Comparison of ENCODE assay signal across 11 mouse cellular contexts in genomic region chr7:45437046-45437445, GRCm38 (mm10). TPM values are rescaled to one million over a fixed set of nuclear protein-coding genes. Genes with fewer than 3 reads are reported as not detected.
DNase-seq lines count a peak whose midpoint lies in the region; ATAC-seq and TF ChIP-seq lines count a peak whose summit lies in the region.
"Had no signal": no experiment of that assay in that cellular context is flagged by ENCODE, and none has a peak within 500 bp of the region (broad histone marks: within the 10 kb centered on the region; RNA-seq: fewer than 3 reads in every experiment).

No protein-coding gene starts in this region.

- H3K27ac ChIP-seq in gastrocnemius, adult 2 months: peak overlapping the region; percentile 97
- 0 out of 2 replicates have a peak overlapping the region, but pooled peaks have one; percentile 13 for H3K27ac ChIP-seq in kidney, postnatal 0 days
- H3K27ac ChIP-seq in hindbrain, postnatal 0 days: no peak overlapping the region
- H3K27ac ChIP-seq: liver, embryonic 13.5 days had no signal

- DNase-seq in gastrocnemius, adult 2 months: no peak
- no peak for DNase-seq in gastrocnemius, adult 8-10 months (ENCODE audit: low spot score in 2 of 2)
- DNase-seq in kidney, postnatal 0 days (ENCODE audit: low spot score): no peak
- DNase-seq in kidney, postnatal 10 days: no peak
- DNase-seq in ES-CJ7 (ENCODE audit: low read depth, low spot score): peak; percentile 74
- no peak for DNase-seq in hindbrain, postnatal 0 days (ENCODE audit: low spot score)
- no peak for DNase-seq in urinary bladder, adult 18-20 months (ENCODE audit: low spot score in 2 of 2)
- DNase-seq in left cerebral cortex, adult 9 months (ENCODE audit: low spot score in 2 of 2): no peak
- DNase-seq: layer of hippocampus, adult 9-11 months; liver, embryonic 13.5 days had no signal

- no peak overlapping the region; the same call in 1 of the 2 replicates for H3K4me2 ChIP-seq in kidney, postnatal 0 days (ENCODE audit: low read length)
- H3K4me2 ChIP-seq in hindbrain, postnatal 0 days (ENCODE audit: low read depth, low read length): peak overlapping the region; percentile 21; the same call in 1 of the 2 replicates

- peak overlapping the region; percentile 87 for H3K4me3 ChIP-seq in gastrocnemius, adult 2 months
- H3K4me3 ChIP-seq in kidney, postnatal 0 days (replicated peaks; ENCODE audit: low read depth, low read length): no peak overlapping the region
- H3K4me3 ChIP-seq in hindbrain, postnatal 0 days (ENCODE audit: low read length): no peak overlapping the region
- H3K4me3 ChIP-seq: liver, embryonic 13.5 days had no signal

- intact Hi-C loops in gastrocnemius, adult 2 months (cut with DNase I): no loop called here

- 42% methylated on average over 6 of the region's 6 CpGs for WGBS in kidney, postnatal 0 days
- WGBS in hindbrain, postnatal 0 days: 33% methylated on average over 6 of the region's 6 CpGs

- H3K27me3 ChIP-seq in kidney, postnatal 0 days (ENCODE audit: insufficient read depth, low read length): no peaks in the 10 kb centered on the region
- H3K27me3 ChIP-seq in hindbrain, postnatal 0 days (ENCODE audit: insufficient read depth, low read length): no peaks in the 10 kb centered on the region
- H3K27me3 ChIP-seq: liver, embryonic 13.5 days had no signal

- 0 out of 2 replicates have a peak, but pooled peaks cover 5% of the 10 kb centered on the region for H3K36me3 ChIP-seq in kidney, postnatal 0 days (ENCODE audit: insufficient read depth, low read length)
- H3K36me3 ChIP-seq in hindbrain, postnatal 0 days (ENCODE audit: insufficient read depth, low read length): peaks cover 3% of the 10 kb centered on the region; the same call in 1 of the 2 replicates

- no peak for ATAC-seq in kidney, postnatal 0 days (replicated peaks; ENCODE audit: low FRiP score, low read depth)
- no peak for ATAC-seq in hindbrain, postnatal 0 days

- no peak for TF ChIP-seq CTCF in gastrocnemius, adult 2 months (IDR thresholded peaks at IDR 0.05)
- TF ChIP-seq CTCF in kidney, postnatal 0 days (IDR thresholded peaks at IDR 0.05; ENCODE audit: low read depth): no peak
- no peak for TF ChIP-seq CTCF in hindbrain, postnatal 0 days (IDR thresholded peaks at IDR 0.05; ENCODE audit: low read depth)

- no peaks in the 10 kb centered on the region for H3K9me3 ChIP-seq in kidney, postnatal 0 days (replicated peaks; ENCODE audit: low read length)
- H3K9me3 ChIP-seq in hindbrain, postnatal 0 days (ENCODE audit: low read length): no peaks in the 10 kb centered on the region
- H3K9me3 ChIP-seq: liver, embryonic 13.5 days had no signal

- no peak overlapping the region for H3K9ac ChIP-seq in kidney, postnatal 0 days (ENCODE audit: low read depth, low read length)
- no peak overlapping the region for H3K9ac ChIP-seq in hindbrain, postnatal 0 days (replicated peaks; ENCODE audit: low read length)
- H3K9ac ChIP-seq: liver, embryonic 13.5 days had no signal

- peaks cover 30% of the 10 kb centered on the region for H3K4me1 ChIP-seq in kidney, postnatal 0 days (replicated peaks; ENCODE audit: insufficient read depth, low read length)
- peaks cover 17% of the 10 kb centered on the region for H3K4me1 ChIP-seq in hindbrain, postnatal 0 days (ENCODE audit: insufficient read depth, low read length)

RNA-seq across cellular contexts. Expression of gene Ruvbl2, which starts 0.8 kb away (rescaled TPM):
- 10 to 100 TPM; 18.2 to 28.1 TPM for total RNA-seq in gastrocnemius, adult 2 months (2021)
- 10 to 100 TPM; 22.4 to 28.6 (median 24.0) TPM for total RNA-seq in gastrocnemius, adult 8-10 months (2022)
- polyA plus RNA-seq in kidney, postnatal 0 days (2015; fragmentation: Nextera tagmentation; extraction: Ambion mirVana): 94.6 and 98.9 TPM in 2 replicates
- 147 and 161 TPM in 2 replicates for total RNA-seq in hindbrain, postnatal 0 days (2014; rRNA removed)
- 82.9 and 88.9 TPM in 2 replicates for polyA plus RNA-seq in hindbrain, postnatal 0 days (2015; fragmentation: Nextera tagmentation; extraction: Ambion mirVana)

RNA-seq across cellular contexts. Expression of gene Gys1, which starts 2.4 kb away (rescaled TPM):
- 100 to 1,000 TPM; 279 to 365 TPM for total RNA-seq in gastrocnemius, adult 2 months (2021)
- total RNA-seq in gastrocnemius, adult 8-10 months (2022): 100 to 1,000 TPM; 265 to 308 (median 299) TPM
- polyA plus RNA-seq in kidney, postnatal 0 days (2015; fragmentation: Nextera tagmentation; extraction: Ambion mirVana): 26.0 and 26.9 TPM in 2 replicates
- 21.1 and 22.4 TPM in 2 replicates for total RNA-seq in hindbrain, postnatal 0 days (2014; rRNA removed)
- polyA plus RNA-seq in hindbrain, postnatal 0 days (2015; fragmentation: Nextera tagmentation; extraction: Ambion mirVana): 16.1 and 16.4 TPM in 2 replicates

RNA-seq across cellular contexts. Expression of gene Lhb, which starts 16.4 kb away (rescaled TPM):
- total RNA-seq in gastrocnemius, adult 2 months (2021): under 1 TPM; 0.51 to 0.73 TPM
- total RNA-seq in gastrocnemius, adult 8-10 months (2022): under 1 TPM in 2 of 4 experiments, not detected in 2; 0.46 to 0.61 TPM
- not detected in 2 replicates for polyA plus RNA-seq in kidney, postnatal 0 days (2015; fragmentation: Nextera tagmentation; extraction: Ambion mirVana)
- total RNA-seq in hindbrain, postnatal 0 days (2014; rRNA removed): 1.3 TPM in 1 of 2 replicates, not detected in the other
- polyA plus RNA-seq in hindbrain, postnatal 0 days (2015; fragmentation: Nextera tagmentation; extraction: Ambion mirVana): 0.60 and 0.74 TPM in 2 replicates
- total RNA-seq: monocyte, adult 5-6 weeks had no signal
- polyA plus RNA-seq: liver, embryonic 13.5 days had no signal

RNA-seq across cellular contexts. Expression of gene Ftl1, which starts 22.6 kb away (rescaled TPM):
- total RNA-seq in gastrocnemius, adult 2 months (2021): 100 to 1,000 TPM; 122 to 149 TPM
- total RNA-seq in gastrocnemius, adult 8-10 months (2022): 100 to 1,000 TPM in 3 of 4 experiments, 10 to 100 TPM in 1; 83.2 to 132 (median 121) TPM
- 6,674 and 7,026 TPM in 2 replicates for polyA plus RNA-seq in kidney, postnatal 0 days (2015; fragmentation: Nextera tagmentation; extraction: Ambion mirVana)
- 2,068 and 2,255 TPM in 2 replicates for total RNA-seq in hindbrain, postnatal 0 days (2014; rRNA removed)
- polyA plus RNA-seq in hindbrain, postnatal 0 days (2015; fragmentation: Nextera tagmentation; extraction: Ambion mirVana): 4,654 and 4,668 TPM in 2 replicates

RNA-seq across cellular contexts. Expression of gene Ntf5, which starts 23.6 kb away (rescaled TPM):
- total RNA-seq in gastrocnemius, adult 2 months (2021): 1 to 10 TPM; 3.6 to 4.9 TPM
- total RNA-seq in gastrocnemius, adult 8-10 months (2022): 1 to 10 TPM; 3.7 to 4.9 (median 4.3) TPM
- 1.5 and 1.6 TPM in 2 replicates for polyA plus RNA-seq in kidney, postnatal 0 days (2015; fragmentation: Nextera tagmentation; extraction: Ambion mirVana)
- 0.16 TPM in 1 of 2 replicates, not detected in the other for total RNA-seq in hindbrain, postnatal 0 days (2014; rRNA removed)
- polyA plus RNA-seq in hindbrain, postnatal 0 days (2015; fragmentation: Nextera tagmentation; extraction: Ambion mirVana): 0.14 and 0.16 TPM in 2 replicates
- total RNA-seq: monocyte, adult 5-6 weeks had no signal

Comparison
In these comparisons a context has a peak if more than half of its experiments do, and no peak if none do; other contexts are left out.
1. RNA of gene Gys1, which starts 2.4 kb away (total RNA-seq): 279 to 365 TPM in gastrocnemius, adult 2 months and 265 to 308 TPM in gastrocnemius, adult 8-10 months; 21.1 to 22.4 TPM in hindbrain, postnatal 0 days; every median in the first group is over 10 times any median in the second.